Mouse (Mus musculus) adrenal gland, adult (tissue): Measurements from ENCODE around the gene Cask.

Experiments used
- DNase-seq, 2 experiments: peaks; one replicate each; pipeline ENCODE4 v3.0.0; 2022 to 2023; ENCODE audit warnings: low spot score in 1 of 2; ENCODE audit not compliant: inconsistent age in 2 of 2

Cask gene

DNA sequence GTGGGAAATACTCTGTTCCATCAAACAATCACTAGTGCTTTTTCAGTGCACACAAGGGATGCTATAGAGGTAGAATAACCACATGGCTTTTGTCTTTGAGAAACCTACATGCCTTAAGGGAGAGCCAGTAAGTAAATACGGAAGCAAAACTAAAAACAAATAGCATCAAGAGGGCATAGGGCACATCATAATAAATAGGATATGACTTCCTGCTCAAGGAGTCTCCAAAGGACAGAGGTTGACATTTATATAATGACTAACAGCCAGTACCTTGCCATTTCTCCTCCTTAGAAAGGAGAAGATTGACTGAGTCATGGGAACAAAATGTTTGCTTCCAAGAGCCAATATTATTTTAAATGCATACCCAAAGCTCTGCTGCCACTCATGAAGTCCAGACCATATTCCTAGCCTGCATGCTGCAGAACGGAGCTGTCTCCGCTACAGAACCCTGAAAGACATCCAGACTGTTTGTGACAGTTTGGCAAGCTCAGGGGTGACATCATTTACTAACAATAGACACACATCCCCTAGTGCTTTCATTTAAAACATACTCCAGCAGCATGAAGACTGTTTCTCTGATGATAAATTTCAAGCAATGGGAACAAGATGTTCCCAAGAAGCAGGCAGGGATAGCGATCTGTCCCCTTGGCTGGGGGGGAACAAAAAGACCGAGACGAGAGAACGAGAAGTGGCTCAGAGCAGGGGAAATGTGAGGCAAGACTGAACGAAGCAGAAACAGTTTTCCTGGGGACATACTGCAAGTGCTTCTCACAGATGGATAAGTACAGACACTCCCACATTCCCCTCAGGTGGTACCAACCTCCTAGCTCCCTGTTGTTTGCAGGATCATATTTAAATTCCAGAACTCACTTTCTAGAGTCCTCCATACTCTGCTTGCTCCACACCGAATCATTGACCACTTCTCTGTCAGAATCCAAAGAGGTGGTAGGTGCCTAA lies 381.7 kb downstream of the Cask start:
- DNase-seq: peak; percentile 70 to 82

- no peak for DNase-seq
Measured at GRCm38 (mm10) chrX:13467121-13467571, 384.0 kb downstream of the Cask start.
